Mouse (Mus musculus): ENCODE measurements at regions not wholly inside any gene's neighbourhood (a gene's known extent, or its start where the extent isn't known, plus 50 kb on each side); places are given as distances from the start of the nearest gene placed in this dataset.

DNA sequence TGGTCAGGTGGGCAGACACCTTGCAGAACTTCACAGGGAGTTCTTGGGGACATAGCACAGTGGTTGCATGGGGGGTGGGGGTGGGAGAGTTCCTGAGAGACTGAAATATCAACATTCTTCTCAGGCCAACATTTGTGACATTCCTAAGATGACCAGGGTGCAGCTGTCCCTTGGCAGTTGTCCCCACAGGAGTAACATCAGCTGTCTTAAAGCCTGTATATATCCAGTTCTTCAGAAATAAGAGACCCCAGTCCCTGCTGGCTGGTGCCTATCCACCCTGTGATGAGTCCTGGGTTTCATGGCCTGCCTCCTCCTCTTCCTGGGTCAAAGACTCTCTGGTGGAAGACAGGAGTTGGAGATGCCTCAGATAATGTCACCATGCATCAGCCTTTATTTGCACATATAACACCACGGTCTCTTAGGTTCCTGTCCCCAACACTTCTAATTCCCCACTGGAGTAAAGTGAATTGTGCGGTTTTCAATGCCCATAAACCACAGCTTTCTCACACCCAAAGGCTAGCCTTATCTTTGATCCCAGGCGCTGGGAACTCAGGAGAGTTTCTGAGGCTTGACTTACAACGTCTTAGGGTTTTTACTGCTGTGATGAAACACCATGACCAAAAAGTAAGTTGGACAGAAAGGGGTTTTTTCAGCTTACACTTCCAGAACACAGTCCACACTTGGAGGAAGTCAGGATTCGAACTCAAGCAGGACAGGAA lies 85.8 kb downstream of the Tomm20 start:
- no peak overlapping the region for H3K4me3 ChIP-seq (replicated peaks; ENCODE audit: control insufficient read depth, low read depth, low read length)
- peaks cover 7% of the 10 kb centered on the region for H3K4me1 ChIP-seq (ENCODE audit: control insufficient read depth, insufficient read depth, low read length)
- 45% methylated on average over 5 of the region's 5 CpGs for WGBS
- H3K27ac ChIP-seq (ENCODE audit: control insufficient read depth, insufficient read depth, low read depth, low read length, poor library complexity): no peak overlapping the region
- TF ChIP-seq CTCF (IDR thresholded peaks at IDR 0.05; ENCODE audit: control insufficient read depth, insufficient read depth, low read length) (no peak), POLR2A (IDR thresholded peaks at IDR 0.05; ENCODE audit: borderline replicate concordance, control insufficient read depth, low read depth, low read length) (no peak)

- 23% methylated on average over 13 of the region's 13 CpGs for WGBS
- H3K27ac ChIP-seq (ENCODE audit: control insufficient read depth, insufficient read depth, low read depth, low read length, poor library complexity): peak overlapping the region; percentile 36
- peaks cover 11% of the 10 kb centered on the region for H3K4me1 ChIP-seq (ENCODE audit: control insufficient read depth, insufficient read depth, low read length)
- TF ChIP-seq POLR2A (IDR thresholded peaks at IDR 0.05; ENCODE audit: borderline replicate concordance, control insufficient read depth, low read depth, low read length) (no peak), CTCF (IDR thresholded peaks at IDR 0.05; ENCODE audit: control insufficient read depth, insufficient read depth, low read length) (no peak)
- no peak overlapping the region for H3K4me3 ChIP-seq (replicated peaks; ENCODE audit: control insufficient read depth, low read depth, low read length)
These were observed 88.1 kb downstream of the Tomm20 start for GRCm38 (mm10) chr8:126857307-126858203.

DNA sequence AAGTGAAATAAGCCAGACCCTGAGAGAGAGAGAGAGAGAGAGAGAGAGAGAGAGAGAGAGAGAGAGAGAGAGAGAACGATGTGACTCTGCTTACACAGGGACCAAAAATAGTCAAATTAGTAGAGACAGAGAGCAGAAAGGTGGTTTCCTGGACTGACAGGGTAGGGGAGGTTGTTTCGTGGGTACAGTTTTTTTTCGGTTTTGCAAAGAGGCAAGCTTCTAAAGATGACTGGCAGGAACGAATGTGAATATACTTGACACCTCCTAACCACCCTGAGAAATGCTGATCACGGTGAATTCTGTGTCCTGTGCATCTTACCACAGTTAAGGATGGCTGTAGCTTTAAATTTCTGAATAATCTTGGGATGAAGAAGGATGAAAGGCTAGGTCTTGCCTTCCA lies 89.7 kb downstream of the Tomm20 start:
- Histone ChIP-seq H3K4me3 (replicated peaks; ENCODE audit: control insufficient read depth, low read depth, low read length) (no peak overlapping the region), H3K4me1 (ENCODE audit: control insufficient read depth, insufficient read depth, low read length) (peaks cover 13% of the 10 kb centered on the region), H3K27ac (ENCODE audit: control insufficient read depth, insufficient read depth, low read depth, low read length, poor library complexity) (no peak overlapping the region)
- 7% methylated on average over 5 of the region's 5 CpGs for WGBS
- no peak for TF ChIP-seq POLR2A (IDR thresholded peaks at IDR 0.05; ENCODE audit: borderline replicate concordance, control insufficient read depth, low read depth, low read length)

- TF ChIP-seq CTCF (IDR thresholded peaks at IDR 0.05; ENCODE audit: control insufficient read depth, insufficient read depth, low read length) (no peak), POLR2A (IDR thresholded peaks at IDR 0.05; ENCODE audit: borderline replicate concordance, control insufficient read depth, low read depth, low read length) (no peak)
- WGBS: 54% methylated on average over 2 of the region's 2 CpGs
- Histone ChIP-seq H3K4me3 (replicated peaks; ENCODE audit: control insufficient read depth, low read depth, low read length) (no peak overlapping the region), H3K4me1 (ENCODE audit: control insufficient read depth, insufficient read depth, low read length) (peaks cover 15% of the 10 kb centered on the region), H3K27ac (ENCODE audit: control insufficient read depth, insufficient read depth, low read depth, low read length, poor library complexity) (no peak overlapping the region)
These were observed 90.5 kb downstream of the Tomm20 start for GRCm38 (mm10) chr8:126855056-126855609.

GRCm38 (mm10) chr8:126854121-126855055 lies 91.3 kb downstream of the Tomm20 start:
- peaks cover 19% of the 10 kb centered on the region for H3K4me1 ChIP-seq (ENCODE audit: control insufficient read depth, insufficient read depth, low read length)

GRCm38 (mm10) chr8:126852663-126853390 lies 92.8 kb downstream of the Tomm20 start:
- no peak overlapping the region for H3K4me3 ChIP-seq (replicated peaks; ENCODE audit: control insufficient read depth, low read depth, low read length)
- WGBS: 43% methylated on average over 10 of the region's 10 CpGs

More at GRCm38 (mm10) chr8:126854121-126855055, 91.3 kb downstream of the Tomm20 start:
- TF ChIP-seq CTCF (IDR thresholded peaks at IDR 0.05; ENCODE audit: control insufficient read depth, insufficient read depth, low read length) (no peak), POLR2A (IDR thresholded peaks at IDR 0.05; ENCODE audit: borderline replicate concordance, control insufficient read depth, low read depth, low read length) (no peak)
- Histone ChIP-seq H3K27ac (ENCODE audit: control insufficient read depth, insufficient read depth, low read depth, low read length, poor library complexity) (no peak overlapping the region), H3K4me3 (replicated peaks; ENCODE audit: control insufficient read depth, low read depth, low read length) (no peak overlapping the region)
- WGBS: 81% methylated on average over 22 of the region's 22 CpGs

GRCm38 (mm10) chr8:126852184-126852583 lies 93.5 kb downstream of the Tomm20 start:
- Histone ChIP-seq H3K4me3 (replicated peaks; ENCODE audit: control insufficient read depth, low read depth, low read length) (no peak overlapping the region), H3K4me1 (ENCODE audit: control insufficient read depth, insufficient read depth, low read length) (peaks cover 30% of the 10 kb centered on the region), H3K27ac (ENCODE audit: control insufficient read depth, insufficient read depth, low read depth, low read length, poor library complexity) (peak overlapping the region; percentile 80)
- TF ChIP-seq POLR2A (IDR thresholded peaks at IDR 0.05; ENCODE audit: borderline replicate concordance, control insufficient read depth, low read depth, low read length) (no peak), CTCF (IDR thresholded peaks at IDR 0.05; ENCODE audit: control insufficient read depth, insufficient read depth, low read length) (no peak)
- 23% methylated on average over 5 of the region's 5 CpGs for WGBS

More at GRCm38 (mm10) chr8:126852663-126853390, 92.8 kb downstream of the Tomm20 start:
- Histone ChIP-seq H3K27ac (ENCODE audit: control insufficient read depth, insufficient read depth, low read depth, low read length, poor library complexity) (peak overlapping the region; percentile 80), H3K4me1 (ENCODE audit: control insufficient read depth, insufficient read depth, low read length) (peaks cover 29% of the 10 kb centered on the region)
- no peak for TF ChIP-seq CTCF (IDR thresholded peaks at IDR 0.05; ENCODE audit: control insufficient read depth, insufficient read depth, low read length)
- TF ChIP-seq POLR2A (IDR thresholded peaks at IDR 0.05; ENCODE audit: borderline replicate concordance, control insufficient read depth, low read depth, low read length): no peak

Data from bone marrow, adult 2 months (tissue).